Mouse (Mus musculus) liver, embryonic 15.5 days (tissue): Measurements from ENCODE around the gene Epas1. TPM values are rescaled to one million over a fixed set of nuclear protein-coding genes. Genes with fewer than 3 reads are reported as not detected.

Experiments used
- ATAC-seq: fragments of 200-750 bp; cut with Nextera tagmentation; 2 replicates; pipeline ENCODE4 v1.8.0; 2017; ENCODE audit warnings: moderate number of reproducible peaks, mild to moderate bottlenecking, moderate library complexity; ENCODE audit not compliant: insufficient read depth
- H3K27ac ChIP-seq: fragments of 300-500 bp; sonication (generic); replicated peaks from 2 replicates; pipeline ENCODE4 v1.5.1; 2015; ENCODE audit warnings: mild to moderate bottlenecking, inconsistent platforms
- H3K27me3 ChIP-seq: fragments of 300-500 bp; sonication (generic); 2 replicates; pipeline ENCODE4 v1.6.1; 2015; ENCODE audit warnings: mild to moderate bottlenecking, inconsistent platforms
- H3K36me3 ChIP-seq: fragments of 300-500 bp; sonication (generic); replicated peaks from 2 replicates; pipeline ENCODE4 v1.6.1; 2015; ENCODE audit warnings: moderate library complexity, mild to moderate bottlenecking, inconsistent platforms
- H3K4me1 ChIP-seq: fragments of 300-500 bp; sonication (generic); replicated peaks from 2 replicates; pipeline ENCODE4 v1.6.1; 2015; ENCODE audit warnings: inconsistent platforms
- H3K4me2 ChIP-seq: fragments of 300-500 bp; sonication (generic); 2 replicates; pipeline ENCODE4 v1.6.1; 2015; ENCODE audit warnings: moderate library complexity, mild to moderate bottlenecking, inconsistent platforms
- H3K4me3 ChIP-seq: fragments of 300-500 bp; sonication (generic); replicated peaks from 2 replicates; pipeline ENCODE4 v1.5.1; 2015; ENCODE audit warnings: mild to moderate bottlenecking, inconsistent platforms
- H3K9ac ChIP-seq: fragments of 300-500 bp; sonication (generic); 2 replicates; pipeline ENCODE4 v1.6.1; 2015; ENCODE audit warnings: moderate library complexity, mild to moderate bottlenecking, inconsistent platforms
- H3K9me3 ChIP-seq: fragments of 300-500 bp; sonication (generic); replicated peaks from 2 replicates; pipeline ENCODE4 v1.6.1; 2016; ENCODE audit warnings: inconsistent platforms
- WGBS: fragments of 180-500 bp; shearing (Covaris S2); methylation state at CpG from one replicate; pipeline ENCODE4 v1.1.7; 2015; ENCODE audit warnings: mixed read lengths; ENCODE audit not compliant: insufficient replicate concordance; 5-methylcytosine and 5-hydroxymethylcytosine counted together
- polyA plus RNA-seq: library from polyadenylated mRNA; unstranded; fragments of >200 nt; fragmentation: Nextera tagmentation; extraction: Ambion mirVana; gene quantifications from 2 replicates; pipeline ENCODE4 v1.2.1, GENCODE M21; 2015

Gene Epas1
- polyA plus RNA-seq, 1 experiment from 2014 or later: 2.6 TPM

GRCm38 (mm10) chr17:86803653-86804052 lies 50.2 kb downstream of the Epas1 start:
- Histone ChIP-seq H3K36me3 (no peaks in the 10 kb centered on the region), H3K27ac (no peak overlapping the region), H3K9me3 (no peaks in the 10 kb centered on the region), H3K4me1 (peaks cover 9% of the 10 kb centered on the region; the same call in 1 of the 2 replicates), H3K4me2 (no peak overlapping the region), H3K27me3 (no peaks in the 10 kb centered on the region), H3K4me3 (no peak overlapping the region), H3K9ac (no peak overlapping the region)
- no peak for ATAC-seq
- 59% methylated on average over 5 of the region's 5 CpGs for WGBS

- Histone ChIP-seq H3K9ac (no peak overlapping the region), H3K4me2 (no peak overlapping the region), H3K9me3 (no peaks in the 10 kb centered on the region), H3K36me3 (0 out of 2 replicates have a peak, but pooled peaks cover 3% of the 10 kb centered on the region), H3K4me1 (0 out of 2 replicates have a peak, but pooled peaks cover 4% of the 10 kb centered on the region), H3K27ac (no peak overlapping the region), H3K27me3 (no peaks in the 10 kb centered on the region), H3K4me3 (no peak overlapping the region)
- ATAC-seq: no peak
- WGBS: 2% methylated on average over 4 of the region's 4 CpGs
Observed at GRCm38 (mm10) chr17:86812029-86812428, 58.5 kb downstream of the Epas1 start.

GRCm38 (mm10) chr17:86814320-86814719 lies 60.8 kb downstream of the Epas1 start:
- Histone ChIP-seq H3K4me2 (no peak overlapping the region), H3K36me3 (0 out of 2 replicates have a peak, but pooled peaks cover 3% of the 10 kb centered on the region), H3K27ac (no peak overlapping the region), H3K27me3 (no peaks in the 10 kb centered on the region), H3K9ac (no peak overlapping the region), H3K9me3 (no peaks in the 10 kb centered on the region), H3K4me3 (no peak overlapping the region), H3K4me1 (0 out of 2 replicates have a peak, but pooled peaks cover 4% of the 10 kb centered on the region)
- no peak for ATAC-seq
- WGBS: 10% methylated on average over 1 of the region's 1 CpGs

- Histone ChIP-seq H3K4me3 (no peak overlapping the region), H3K27me3 (no peaks in the 10 kb centered on the region), H3K4me2 (no peak overlapping the region), H3K9me3 (no peaks in the 10 kb centered on the region), H3K4me1 (0 out of 2 replicates have a peak, but pooled peaks cover 4% of the 10 kb centered on the region), H3K36me3 (no peaks in the 10 kb centered on the region), H3K27ac (no peak overlapping the region), H3K9ac (no peak overlapping the region)
- no peak for ATAC-seq
- 54% methylated on average over 24 of the region's 24 CpGs for WGBS
Observed at GRCm38 (mm10) chr17:86815016-86815865, 61.7 kb downstream of the Epas1 start.

- no peak for ATAC-seq
- Histone ChIP-seq H3K27ac (no peak overlapping the region), H3K27me3 (no peaks in the 10 kb centered on the region), H3K4me2 (no peak overlapping the region), H3K4me3 (no peak overlapping the region), H3K36me3 (no peaks in the 10 kb centered on the region), H3K9me3 (no peaks in the 10 kb centered on the region), H3K4me1 (no peaks in the 10 kb centered on the region), H3K9ac (no peak overlapping the region)
- 62% methylated on average over 8 of the region's 8 CpGs for WGBS
Observed at GRCm38 (mm10) chr17:86822017-86822737, 68.7 kb downstream of the Epas1 start.

GRCm38 (mm10) chr17:86824502-86825162 lies 71.1 kb downstream of the Epas1 start:
- Histone ChIP-seq H3K27me3 (no peaks in the 10 kb centered on the region), H3K4me1 (no peaks in the 10 kb centered on the region), H3K27ac (no peak overlapping the region), H3K4me2 (no peak overlapping the region), H3K4me3 (no peak overlapping the region), H3K9ac (no peak overlapping the region), H3K36me3 (no peaks in the 10 kb centered on the region), H3K9me3 (no peaks in the 10 kb centered on the region)
- no peak for ATAC-seq
- 46% methylated on average over 18 of the region's 18 CpGs for WGBS

GRCm38 (mm10) chr17:86825163-86825902 lies 71.8 kb downstream of the Epas1 start:
- 47% methylated on average over 9 of the region's 9 CpGs for WGBS

GRCm38 (mm10) chr17:86826376-86826775 lies 72.9 kb downstream of the Epas1 start:
- H3K4me2 ChIP-seq: no peak overlapping the region
- no peaks in the 10 kb centered on the region for H3K4me1 ChIP-seq
- no peak overlapping the region for H3K4me3 ChIP-seq
- no peak overlapping the region for H3K9ac ChIP-seq
- H3K9me3 ChIP-seq: no peaks in the 10 kb centered on the region
- WGBS: 83% methylated on average over 17 of the region's 17 CpGs
- H3K27ac ChIP-seq: no peak overlapping the region
- no peaks in the 10 kb centered on the region for H3K27me3 ChIP-seq
- ATAC-seq: no peak
- H3K36me3 ChIP-seq: no peaks in the 10 kb centered on the region

More at GRCm38 (mm10) chr17:86825163-86825902, 71.8 kb downstream of the Epas1 start:
- H3K4me3 ChIP-seq: no peak overlapping the region
- H3K27me3 ChIP-seq: no peaks in the 10 kb centered on the region
- no peak for ATAC-seq
- H3K36me3 ChIP-seq: no peaks in the 10 kb centered on the region
- no peaks in the 10 kb centered on the region for H3K9me3 ChIP-seq
- H3K4me2 ChIP-seq: no peak overlapping the region
- no peak overlapping the region for H3K27ac ChIP-seq
- H3K4me1 ChIP-seq: no peaks in the 10 kb centered on the region
- no peak overlapping the region for H3K9ac ChIP-seq

- 78% methylated on average over 19 of the region's 19 CpGs for WGBS
- no peak for ATAC-seq
- H3K4me3 ChIP-seq: no peak overlapping the region
- no peaks in the 10 kb centered on the region for H3K4me1 ChIP-seq
- H3K36me3 ChIP-seq: no peaks in the 10 kb centered on the region
- no peaks in the 10 kb centered on the region for H3K9me3 ChIP-seq
- no peak overlapping the region for H3K4me2 ChIP-seq
- H3K27ac ChIP-seq: no peak overlapping the region
- no peaks in the 10 kb centered on the region for H3K27me3 ChIP-seq
- H3K9ac ChIP-seq: no peak overlapping the region
Observed at GRCm38 (mm10) chr17:86827391-86828165, 74.1 kb downstream of the Epas1 start.

- Histone ChIP-seq H3K27me3 (no peaks in the 10 kb centered on the region), H3K9ac (no peak overlapping the region), H3K9me3 (no peaks in the 10 kb centered on the region), H3K36me3 (no peaks in the 10 kb centered on the region), H3K4me1 (no peaks in the 10 kb centered on the region), H3K27ac (no peak overlapping the region), H3K4me3 (no peak overlapping the region), H3K4me2 (no peak overlapping the region)
- 81% methylated on average over 11 of the region's 11 CpGs for WGBS
- ATAC-seq: no peak
Observed at GRCm38 (mm10) chr17:86828500-86828899, 75.0 kb downstream of the Epas1 start.
